Mouse (Mus musculus): ENCODE data around the gene Fam83b. TPM values are rescaled to one million over a fixed set of nuclear protein-coding genes. Genes with fewer than 3 reads are reported as not detected.

The Fam83b gene
- polyA plus RNA-seq, 1 experiment from 2014 or later = 0.22 TPM

DNA sequence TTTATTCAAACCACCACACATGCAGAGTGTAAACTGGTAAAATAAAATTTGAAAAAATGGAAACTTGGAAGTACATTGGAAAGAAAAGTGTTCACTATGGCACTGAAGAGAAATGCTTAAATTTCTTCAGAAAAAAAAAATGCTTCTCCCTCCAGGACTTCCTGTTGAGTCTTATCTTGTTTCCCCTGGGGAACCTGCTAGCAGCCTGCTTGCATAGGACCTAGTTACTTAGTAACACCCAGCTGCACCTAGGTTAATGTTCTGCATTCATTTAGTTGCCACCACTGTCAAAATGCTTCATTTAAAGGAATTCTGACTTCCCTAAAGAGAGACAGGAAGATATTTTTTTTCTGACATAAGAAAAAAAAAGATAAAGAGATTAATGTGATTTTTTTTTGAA lies 61.3 kb downstream of the Fam83b start:
- Histone ChIP-seq H3K4me1 (no peaks in the 10 kb centered on the region), H3K27me3 (replicated peaks) (no peaks in the 10 kb centered on the region), H3K36me3 (no peaks in the 10 kb centered on the region), H3K9ac (no peak overlapping the region), H3K27ac (no peak overlapping the region), H3K4me2 (replicated peaks) (no peak overlapping the region), H3K4me3 (no peak overlapping the region), H3K9me3 (no peaks in the 10 kb centered on the region)
- ATAC-seq (ENCODE audit: low FRiP score, low read depth) = no peak

DNA sequence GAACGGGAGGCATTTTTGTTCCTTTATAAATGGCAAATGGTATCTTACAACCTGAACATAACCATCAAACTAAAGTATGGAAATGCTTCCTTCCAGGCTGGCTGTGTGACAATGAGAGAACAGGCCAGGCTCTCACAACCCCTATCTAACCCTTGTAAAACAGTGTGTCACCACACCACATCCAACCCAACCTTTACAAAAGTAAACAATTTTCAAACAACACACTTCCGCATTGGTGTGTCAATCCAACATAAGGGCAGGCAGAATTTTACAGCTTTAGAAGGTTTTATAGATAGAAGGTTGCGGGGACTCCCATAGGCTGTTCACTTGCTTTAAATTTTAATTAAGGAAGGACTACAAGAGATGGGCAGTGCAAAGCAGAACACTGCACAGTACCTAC lies 77.2 kb downstream of the Fam83b start:
- Histone ChIP-seq H3K9me3 (no peaks in the 10 kb centered on the region), H3K4me3 (no peak overlapping the region), H3K4me1 (no peaks in the 10 kb centered on the region), H3K9ac (no peak overlapping the region), H3K27me3 (replicated peaks) (no peaks in the 10 kb centered on the region), H3K36me3 (no peaks in the 10 kb centered on the region), H3K27ac (no peak overlapping the region), H3K4me2 (replicated peaks) (no peak overlapping the region)
- ATAC-seq (ENCODE audit: low FRiP score, low read depth) = no peak
- 91% methylated on average over 3 of the region's 3 CpGs for WGBS

DNA sequence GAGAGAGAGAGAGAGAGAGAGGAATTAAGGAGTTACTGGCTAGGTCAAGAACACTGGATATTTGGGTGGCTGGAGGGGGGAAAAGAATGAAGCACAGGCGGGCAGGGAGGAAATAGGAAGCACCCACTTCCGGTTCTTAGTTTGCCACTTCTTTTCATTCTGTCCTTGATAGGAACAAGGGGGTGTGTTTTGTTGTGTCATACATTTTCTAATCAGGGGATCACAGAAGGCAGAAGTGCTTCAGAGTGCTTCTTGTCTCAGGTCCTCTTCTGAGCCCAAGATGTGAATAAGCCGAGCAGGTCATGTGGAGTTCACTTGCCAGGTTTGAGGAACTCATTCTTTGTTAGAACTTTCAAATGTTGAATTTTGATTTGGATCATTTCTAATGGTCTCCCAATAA lies 86.8 kb downstream of the Fam83b start:
- 85% methylated on average over 3 of the region's 3 CpGs for WGBS
- Histone ChIP-seq H3K9ac (no peak overlapping the region), H3K4me2 (replicated peaks) (no peak overlapping the region), H3K4me3 (no peak overlapping the region), H3K9me3 (no peaks in the 10 kb centered on the region), H3K27ac (no peak overlapping the region), H3K4me1 (no peaks in the 10 kb centered on the region), H3K36me3 (no peaks in the 10 kb centered on the region), H3K27me3 (replicated peaks) (no peaks in the 10 kb centered on the region)
- no peak for ATAC-seq (ENCODE audit: low FRiP score, low read depth)

DNA sequence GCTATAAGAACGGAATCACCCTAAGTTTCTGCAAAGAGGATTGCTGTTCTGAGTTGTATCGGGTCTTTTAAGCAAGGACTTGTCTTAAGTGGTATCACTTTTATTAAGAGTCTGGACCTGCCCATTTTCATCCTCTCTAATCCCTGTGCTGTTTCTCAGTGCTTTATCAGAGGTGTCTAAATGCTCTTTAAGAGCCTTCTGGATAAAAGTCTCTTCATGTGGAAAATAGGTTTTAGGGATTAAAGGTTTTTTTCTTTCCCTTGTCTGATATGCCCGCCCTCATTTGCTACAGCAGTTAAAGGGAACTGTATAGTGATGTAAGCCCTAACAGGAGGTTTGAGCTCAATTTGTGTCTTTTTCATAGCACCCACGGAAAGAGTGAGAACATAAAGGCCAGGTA lies 97.4 kb downstream of the Fam83b start:
- H3K4me3 ChIP-seq = no peak overlapping the region
- no peaks in the 10 kb centered on the region for H3K4me1 ChIP-seq
- no peak overlapping the region for H3K9ac ChIP-seq
- no peaks in the 10 kb centered on the region for H3K27me3 ChIP-seq (replicated peaks)
- no peak overlapping the region for H3K27ac ChIP-seq
- H3K4me2 ChIP-seq (replicated peaks) = no peak overlapping the region
- WGBS = 81% methylated on average over 4 of the region's 4 CpGs
- H3K36me3 ChIP-seq = no peaks in the 10 kb centered on the region
- H3K9me3 ChIP-seq = no peaks in the 10 kb centered on the region
- no peak for ATAC-seq (ENCODE audit: low FRiP score, low read depth)

DNA sequence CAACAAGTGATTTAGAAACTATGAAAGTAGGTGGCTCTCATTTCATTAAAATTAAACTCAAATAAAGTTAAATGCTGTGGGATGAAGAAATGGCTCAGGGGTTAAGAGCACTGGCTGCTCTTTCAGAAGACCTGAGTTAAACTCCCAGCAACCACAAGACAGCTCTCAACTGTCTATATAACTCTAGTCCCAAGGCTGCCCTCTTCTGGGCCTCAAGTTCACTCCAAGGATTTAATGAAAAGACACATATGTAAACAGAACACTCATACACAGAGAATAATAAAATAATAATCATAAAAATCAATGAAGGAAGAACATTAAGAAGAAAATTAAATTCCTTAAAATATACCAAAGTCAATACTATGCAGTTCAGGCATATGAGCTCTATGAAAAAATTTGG lies 105.4 kb downstream of the Fam83b start:
- H3K36me3 ChIP-seq = no peaks in the 10 kb centered on the region
- no peaks in the 10 kb centered on the region for H3K4me1 ChIP-seq
- ATAC-seq (ENCODE audit: low FRiP score, low read depth) = no peak
- H3K27ac ChIP-seq = no peak overlapping the region
- no peak overlapping the region for H3K4me3 ChIP-seq
- no peak overlapping the region for H3K4me2 ChIP-seq (replicated peaks)
- no peak overlapping the region for H3K9ac ChIP-seq
- no peaks in the 10 kb centered on the region for H3K9me3 ChIP-seq
- H3K27me3 ChIP-seq (replicated peaks) = no peaks in the 10 kb centered on the region

DNA sequence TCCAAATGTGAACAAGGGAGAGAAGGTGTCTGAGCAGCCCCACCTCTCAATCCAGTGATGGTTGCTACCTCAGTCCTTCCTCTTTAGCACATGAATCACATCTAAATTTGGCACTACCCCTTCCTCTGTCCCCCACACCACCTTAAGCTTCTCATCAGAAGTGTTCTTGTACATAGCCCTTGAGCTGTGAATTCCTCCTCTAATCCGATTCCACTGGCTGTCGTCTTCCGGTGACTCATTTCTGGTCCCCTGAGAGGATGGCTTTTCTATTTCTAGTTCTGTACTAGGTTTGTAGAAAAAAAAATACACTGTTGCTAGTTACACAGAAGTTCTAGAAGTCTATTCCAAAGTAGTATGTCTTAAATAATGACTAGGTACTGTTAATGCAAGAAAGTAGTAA lies 111.2 kb downstream of the Fam83b start:
- Histone ChIP-seq H3K4me2 (replicated peaks) (no peak overlapping the region), H3K9me3 (no peaks in the 10 kb centered on the region), H3K4me1 (no peaks in the 10 kb centered on the region), H3K36me3 (no peaks in the 10 kb centered on the region), H3K4me3 (no peak overlapping the region), H3K9ac (no peak overlapping the region), H3K27ac (no peak overlapping the region), H3K27me3 (replicated peaks) (no peaks in the 10 kb centered on the region)
- ATAC-seq (ENCODE audit: low FRiP score, low read depth) = no peak
- WGBS = 88% methylated on average over 3 of the region's 3 CpGs

Other genes with a start within 250 kb of the Fam83b start
- 1.2 and 1.3 TPM in 2 replicates for gene Hcrtr2, start 243.3 kb downstream of the Fam83b start, polyA plus RNA-seq (2016; fragmentation: Nextera tagmentation; extraction: Ambion mirVana)